Mouse (Mus musculus) skeletal muscle tissue, adult 2 months (tissue): Measurements from ENCODE around the gene Edil3.

Source experiments
- DNase-seq: peaks from one replicate; pipeline ENCODE4 v3.0.0-alpha.2; 2012; ENCODE audit warnings: low read depth, low spot score

Gene Edil3

GRCm38 (mm10) chr13:89253990-89254642 lies 432.8 kb downstream of the Edil3 start:
- DNase-seq, result no peak

GRCm38 (mm10) chr13:89256906-89257305 lies 435.6 kb downstream of the Edil3 start:
- DNase-seq, result no peak

GRCm38 (mm10) chr13:89286696-89287305 lies 465.5 kb downstream of the Edil3 start:
- no peak for DNase-seq

- DNase-seq, result no peak
Observed at GRCm38 (mm10) chr13:89288201-89288600, 466.9 kb downstream of the Edil3 start.

GRCm38 (mm10) chr13:89321155-89321554 lies 499.9 kb downstream of the Edil3 start:
- DNase-seq, result no peak

GRCm38 (mm10) chr13:89324282-89324681 lies 503.0 kb downstream of the Edil3 start:
- DNase-seq, result no peak

- DNase-seq, result no peak
Observed at GRCm38 (mm10) chr13:89334494-89334893, 513.2 kb downstream of the Edil3 start.

- DNase-seq, result no peak
Observed at GRCm38 (mm10) chr13:89335908-89336579, 514.8 kb downstream of the Edil3 start.

- DNase-seq, result no peak
Observed at GRCm38 (mm10) chr13:89339055-89339454, 517.8 kb downstream of the Edil3 start.

- no peak for DNase-seq
Observed at GRCm38 (mm10) chr13:89339776-89340175, 518.5 kb downstream of the Edil3 start.

- no peak for DNase-seq
Observed at GRCm38 (mm10) chr13:89355234-89355633, 534.0 kb downstream of the Edil3 start.

- DNase-seq, result no peak
Observed at GRCm38 (mm10) chr13:89358407-89358806, 537.1 kb downstream of the Edil3 start.

- no peak for DNase-seq
Observed at GRCm38 (mm10) chr13:89362274-89362673, 541.0 kb downstream of the Edil3 start.

- DNase-seq, result no peak
Observed at GRCm38 (mm10) chr13:89371253-89371652, 550.0 kb downstream of the Edil3 start.

- DNase-seq, result no peak
Observed at GRCm38 (mm10) chr13:89371656-89372240, 550.5 kb downstream of the Edil3 start.
